Comparison of ENCODE assay signal across 8 mouse cellular contexts in genomic region chr5:22344976-22345651, GRCm38 (mm10). TPM values are rescaled to one million over a fixed set of nuclear protein-coding genes. Genes with fewer than 3 reads are reported as not detected.
A peak's percentile ranks its signal among the peaks of the same experiment; 100 is the strongest.
DNase-seq lines count a peak whose midpoint lies in the region; ATAC-seq lines count a peak whose summit lies in the region.

No protein-coding gene starts in this region.

- H3K4me2 ChIP-seq in limb, embryonic 15.5 days, result peak overlapping the region; percentile 92

- H3K4me1 ChIP-seq in limb, embryonic 15.5 days, result peaks cover 25% of the 10 kb centered on the region

- ATAC-seq in limb, embryonic 15.5 days (ENCODE audit: insufficient number of reproducible peaks, low FRiP score, low TSS enrichment, low read depth), result no peak
- no peak; the same call in 1 of the 2 replicates for ATAC-seq in frontal cortex, adult (ENCODE audit: low TSS enrichment)

- intact Hi-C loops in heart, postnatal 10 days (cut with DNase I), result no loop called here

- no peaks in the 10 kb centered on the region for H3K36me3 ChIP-seq in limb, embryonic 15.5 days

- no peak overlapping the region for H3K27ac ChIP-seq in limb, embryonic 15.5 days

- peak; percentile 36 for DNase-seq in spleen, adult 12 weeks (ENCODE audit: low spot score)
- DNase-seq in spleen, adult 18-20 months, result no peak
- peak; percentile 67 for DNase-seq in embryo, embryonic 10.5 days (ENCODE audit: low spot score)
- DNase-seq in heart, postnatal 10 days, result peak; percentile 4 to 6
- peak; percentile 39 for DNase-seq in right cerebral cortex, postnatal 4 days
- DNase-seq in layer of hippocampus, adult 18-20 months (ENCODE audit: low spot score in 2 of 2), result no peak

- WGBS in limb, embryonic 15.5 days, result under 1% methylated on average over 42 of the region's 58 CpGs

- peaks cover 86% of the 10 kb centered on the region for H3K27me3 ChIP-seq in limb, embryonic 15.5 days

- H3K9ac ChIP-seq in limb, embryonic 15.5 days, result peak overlapping the region; percentile 37; the same call in 1 of the 2 replicates

- no peaks in the 10 kb centered on the region for H3K9me3 ChIP-seq in limb, embryonic 15.5 days

- peak overlapping the region; percentile 52 for H3K4me3 ChIP-seq in limb, embryonic 15.5 days

RNA-seq across cellular contexts. Expression of gene Reln, which starts 0.6 kb away (rescaled TPM):
- total RNA-seq in heart, postnatal 10 days (2021), result 1 to 10 TPM; 3.2 to 3.8 TPM
- polyA plus RNA-seq in limb, embryonic 15.5 days (2015; fragmentation: Nextera tagmentation; extraction: Ambion mirVana), result 3.6 and 3.8 TPM in 2 replicates
- 10 to 100 TPM; 40.9 to 44.7 TPM for total RNA-seq in layer of hippocampus, adult 18-20 months (2021)

Comparison
In these comparisons a context has a peak if more than half of its experiments do, and no peak if none do; other contexts are left out.
1. DNase-seq: peak in spleen, adult 12 weeks (single experiment), embryo, embryonic 10.5 days (single experiment), heart, postnatal 10 days (2 of 2) and right cerebral cortex, postnatal 4 days (single experiment); none in spleen, adult 18-20 months (0 of 2) and layer of hippocampus, adult 18-20 months (0 of 2).
2. RNA of gene Reln, which starts 0.6 kb away (total RNA-seq): 40.9 to 44.7 TPM in layer of hippocampus, adult 18-20 months; 3.2 to 3.8 TPM in heart, postnatal 10 days; every median in the first group is over 4 times any median in the second.